15 mouse cellular contexts compared by ENCODE assay signal in the genomic region with DNA sequence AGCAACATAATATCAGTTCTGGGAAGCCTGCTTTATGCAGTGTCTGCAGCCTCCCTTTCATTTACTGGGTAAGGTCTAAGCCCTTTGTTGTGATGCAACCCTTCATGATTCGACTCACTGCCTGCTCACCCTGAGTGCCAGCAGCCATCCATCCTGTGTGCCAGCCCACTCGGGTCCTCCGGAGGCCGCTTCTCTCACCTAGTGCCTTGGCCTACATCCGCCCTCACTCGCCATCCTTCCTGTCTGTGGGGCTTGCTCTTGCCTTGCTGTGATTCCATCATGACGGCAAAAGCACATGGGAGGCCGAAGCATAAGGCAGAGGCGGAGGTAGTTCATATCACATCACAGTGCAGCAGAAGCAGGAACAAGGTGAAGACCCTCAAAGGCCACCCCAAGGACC. TPM values are rescaled to one million over a fixed set of nuclear protein-coding genes. Genes with fewer than 3 reads are reported as not detected.
DNase-seq lines count a peak whose midpoint lies in the region; ATAC-seq and TF ChIP-seq lines count a peak whose summit lies in the region.
"Had no signal": no experiment of that assay in that cellular context is flagged by ENCODE, and none has a peak within 500 bp of the region (broad histone marks: within the 10 kb centered on the region; RNA-seq: fewer than 3 reads in every experiment).

No protein-coding gene starts in this region.

- no peak for TF ChIP-seq POLR2A in testis, adult 2 months (IDR thresholded peaks at IDR 0.05; ENCODE audit: control insufficient read depth, low read depth, low read length)

- peaks cover 6% of the 10 kb centered on the region; the same call in 1 of the 2 replicates for H3K36me3 ChIP-seq in heart, embryonic 10.5 days
- no peaks in the 10 kb centered on the region for H3K36me3 ChIP-seq in testis, adult 2 months (ENCODE audit: control insufficient read depth, insufficient read depth, low read length)
- no peaks in the 10 kb centered on the region for H3K36me3 ChIP-seq in limb, embryonic 12.5 days
- no peaks in the 10 kb centered on the region for H3K36me3 ChIP-seq in lung, postnatal 0 days (ENCODE audit: insufficient read depth, low read length)
- H3K36me3 ChIP-seq: embryonic facial prominence, embryonic 12.5 days; intestine, embryonic 15.5 days; neural tube, embryonic 12.5 days had no signal

- no peaks in the 10 kb centered on the region for H3K9me3 ChIP-seq in heart, embryonic 10.5 days
- 0 out of 2 replicates have a peak, but pooled peaks cover 5% of the 10 kb centered on the region for H3K9me3 ChIP-seq in limb, embryonic 12.5 days
- H3K9me3 ChIP-seq in lung, postnatal 0 days (ENCODE audit: low read length) = no peaks in the 10 kb centered on the region
- H3K9me3 ChIP-seq: embryonic facial prominence, embryonic 12.5 days; intestine, embryonic 15.5 days; neural tube, embryonic 12.5 days had no signal

- no peak for ATAC-seq in limb, embryonic 12.5 days (ENCODE audit: insufficient number of reproducible peaks, insufficient read depth, low FRiP score, low TSS enrichment, low read depth)
- ATAC-seq in megakaryocyte-erythroid progenitor cell, adult 5-6 weeks (replicated peaks; ENCODE audit: low FRiP score, low TSS enrichment, poor library complexity, severe bottlenecking) = 0 out of 2 replicates have a peak, but pooled peaks have one; percentile 4
- no peak for ATAC-seq in lung, postnatal 0 days
- ATAC-seq: forebrain, embryonic 14.5 days had no signal

- no peak for DNase-seq in heart, embryonic 10.5 days (ENCODE audit: low spot score)
- DNase-seq in heart, adult 9 months (ENCODE audit: low spot score in 2 of 2) = no peak
- DNase-seq in testis, postnatal 10 days (ENCODE audit: low spot score) = no peak
- no peak for DNase-seq in adrenal gland, postnatal 36 days
- DNase-seq in lung, postnatal 0 days (ENCODE audit: low spot score) = no peak
- DNase-seq: heart, postnatal 14 days; lung, adult 2 months; thymus, adult 2 months had no signal

- H3K27ac ChIP-seq in heart, embryonic 10.5 days = peak overlapping the region; percentile 64; the same call in 1 of the 2 replicates
- no peak overlapping the region for H3K27ac ChIP-seq in testis, adult 2 months (ENCODE audit: control insufficient read depth, insufficient read depth, low read depth, low read length)
- H3K27ac ChIP-seq in limb, embryonic 12.5 days = peak overlapping the region; percentile 59; the same call in 1 of the 2 replicates
- no peak overlapping the region for H3K27ac ChIP-seq in lung, postnatal 0 days (ENCODE audit: low read length)
- H3K27ac ChIP-seq: embryonic facial prominence, embryonic 12.5 days; neural tube, embryonic 12.5 days had no signal

- H3K4me3 ChIP-seq in heart, embryonic 10.5 days = 0 out of 2 replicates have a peak overlapping the region, but pooled peaks have one; percentile 5
- H3K4me3 ChIP-seq in testis, adult 2 months (ENCODE audit: control insufficient read depth, low read depth, low read length) = peak overlapping the region; percentile 77
- H3K4me3 ChIP-seq in limb, embryonic 12.5 days (replicated peaks) = no peak overlapping the region
- no peak overlapping the region for H3K4me3 ChIP-seq in lung, postnatal 0 days (ENCODE audit: low read depth, low read length)
- H3K4me3 ChIP-seq: embryonic facial prominence, embryonic 12.5 days; intestine, embryonic 15.5 days; neural tube, embryonic 12.5 days had no signal

- peaks cover 45% of the 10 kb centered on the region for H3K4me1 ChIP-seq in heart, embryonic 10.5 days
- peaks cover 2% of the 10 kb centered on the region; the same call in 1 of the 2 replicates for H3K4me1 ChIP-seq in testis, adult 2 months (ENCODE audit: control insufficient read depth, insufficient read depth, low read length)
- H3K4me1 ChIP-seq in limb, embryonic 12.5 days (replicated peaks) = peaks cover 22% of the 10 kb centered on the region
- H3K4me1 ChIP-seq in lung, postnatal 0 days (ENCODE audit: insufficient read depth, low read depth, low read length) = no peaks in the 10 kb centered on the region

- no peak for TF ChIP-seq EP300 in lung, postnatal 0 days (IDR thresholded peaks at IDR 0.05)

- H3K9ac ChIP-seq in limb, embryonic 12.5 days (replicated peaks) = no peak overlapping the region
- no peak overlapping the region for H3K9ac ChIP-seq in lung, postnatal 0 days (replicated peaks; ENCODE audit: low read depth)
- H3K9ac ChIP-seq: embryonic facial prominence, embryonic 12.5 days; intestine, embryonic 15.5 days; neural tube, embryonic 12.5 days had no signal

- TF ChIP-seq CTCF in testis, adult 2 months (IDR thresholded peaks at IDR 0.05; ENCODE audit: control insufficient read depth, insufficient read depth, insufficient replicate concordance, low read depth, low read length) = no peak
- TF ChIP-seq CTCF in lung, postnatal 0 days (IDR thresholded peaks at IDR 0.05) = no peak

- no peaks in the 10 kb centered on the region for H3K27me3 ChIP-seq in heart, embryonic 10.5 days (ENCODE audit: insufficient read depth, poor library complexity, severe bottlenecking)
- H3K27me3 ChIP-seq in testis, adult 2 months (ENCODE audit: control insufficient read depth, insufficient read depth, low read length) = no peaks in the 10 kb centered on the region
- no peaks in the 10 kb centered on the region for H3K27me3 ChIP-seq in limb, embryonic 12.5 days
- no peaks in the 10 kb centered on the region for H3K27me3 ChIP-seq in lung, postnatal 0 days (replicated peaks; ENCODE audit: insufficient read depth, low read length)
- H3K27me3 ChIP-seq: embryonic facial prominence, embryonic 12.5 days; intestine, embryonic 15.5 days; neural tube, embryonic 12.5 days had no signal

- H3K4me2 ChIP-seq in limb, embryonic 12.5 days = no peak overlapping the region
- no peak overlapping the region for H3K4me2 ChIP-seq in lung, postnatal 0 days (replicated peaks; ENCODE audit: low read depth, low read length)
- H3K4me2 ChIP-seq: embryonic facial prominence, embryonic 12.5 days; intestine, embryonic 15.5 days; neural tube, embryonic 12.5 days had no signal

- WGBS in heart, embryonic 10.5 days = 85% methylated on average over 9 of the region's 9 CpGs
- 95% methylated on average over 9 of the region's 9 CpGs for WGBS in limb, embryonic 12.5 days
- whole genome bisulfite sequencing in lung, postnatal 0 days = 90% methylated on average over 9 of the region's 9 CpGs

RNA-seq across cellular contexts. Expression of a gene that starts 56.1 kb away (rescaled TPM):
- polyA plus RNA-seq in heart, embryonic 10.5 days (2016; fragmentation: Nextera tagmentation; extraction: Ambion mirVana) = 6.6 and 7.2 TPM in 2 replicates
- 3.4 and 4.4 TPM in 2 replicates for polyA plus RNA-seq in testis, adult 2 months (2012; rRNA removed)
- polyA plus RNA-seq in limb, embryonic 12.5 days (2016; fragmentation: Nextera tagmentation; extraction: Ambion mirVana) = 8.9 and 12.1 TPM in 2 replicates
- 14.1 and 28.4 TPM in 2 replicates for total RNA-seq in megakaryocyte-erythroid progenitor cell, adult 5-6 weeks (2014; fragmentation: Nextera tagmentation)
- 6.6 and 8.4 TPM in 2 replicates for total RNA-seq in megakaryocyte-erythroid progenitor cell, adult 5-6 weeks (2017)
- 10 to 100 TPM; 30.4 to 33.7 TPM for total RNA-seq in adrenal gland, postnatal 36 days (2021)
- polyA plus RNA-seq in lung, postnatal 0 days (2015; fragmentation: Nextera tagmentation; extraction: Ambion mirVana) = 4.0 and 4.5 TPM in 2 replicates

Comparison
In these comparisons a context has a peak if more than half of its experiments do, and no peak if none do; other contexts are left out.
1. H3K27ac ChIP-seq: peak in heart, embryonic 10.5 days (single experiment) and limb, embryonic 12.5 days (single experiment); none in testis, adult 2 months (single experiment) and lung, postnatal 0 days (single experiment).
2. H3K4me3 ChIP-seq: peak in heart, embryonic 10.5 days (single experiment) and testis, adult 2 months (single experiment); none in limb, embryonic 12.5 days (single experiment) and lung, postnatal 0 days (single experiment).